Mouse (Mus musculus) forebrain, embryonic 16.5 days (tissue): ENCODE data around the gene Me3. TPM values are rescaled to one million over a fixed set of nuclear protein-coding genes. Genes with fewer than 3 reads are reported as not detected.

Experiments used
- ATAC-seq: fragments of 200-750 bp; cut with Nextera tagmentation; 2 replicates; pipeline ENCODE4 v1.8.0; 2017; ENCODE audit warnings: mild to moderate bottlenecking, moderate library complexity
- H3K27ac ChIP-seq: fragments of 300-500 bp; sonication (generic); 2 replicates; pipeline ENCODE4 v1.5.1; 2014; ENCODE audit warnings: low read length, control low read depth
- H3K27me3 ChIP-seq: fragments of 300-500 bp; sonication (generic); replicated peaks from 2 replicates; pipeline ENCODE4 v1.6.1; 2014; ENCODE audit warnings: low read length; ENCODE audit not compliant: control insufficient read depth, insufficient read depth
- H3K36me3 ChIP-seq: fragments of 300-500 bp; sonication (generic); 2 replicates; pipeline ENCODE4 v1.6.1; 2014; ENCODE audit not compliant: control insufficient read depth, insufficient read depth
- H3K4me1 ChIP-seq: fragments of 300-500 bp; sonication (generic); replicated peaks from 2 replicates; pipeline ENCODE4 v1.6.1; 2014; ENCODE audit warnings: low read length; ENCODE audit not compliant: control insufficient read depth, insufficient read depth
- H3K4me2 ChIP-seq: fragments of 300-500 bp; sonication (generic); 2 replicates; pipeline ENCODE4 v1.6.1; 2014; ENCODE audit warnings: mild to moderate bottlenecking, low read length, control low read depth
- H3K4me3 ChIP-seq: fragments of 300-500 bp; sonication (generic); replicated peaks from 2 replicates; pipeline ENCODE4 v1.5.1; 2014; ENCODE audit warnings: mild to moderate bottlenecking, low read length, control low read depth
- H3K9ac ChIP-seq: fragments of 300-500 bp; sonication (generic); replicated peaks from 2 replicates; pipeline ENCODE4 v1.6.1; 2014; ENCODE audit warnings: low read depth, low read length, control low read depth
- H3K9me3 ChIP-seq: fragments of 300-500 bp; sonication (generic); 2 replicates; pipeline ENCODE4 v1.6.1; 2016; ENCODE audit warnings: low read length; ENCODE audit not compliant: control insufficient read depth
- WGBS: fragments of 180-500 bp; shearing (Covaris S2); extraction: QIAGEN DNeasy Blood & Tissue Kit; methylation state at CpG from one replicate; pipeline ENCODE4 v1.1.7; 2014; 5-methylcytosine and 5-hydroxymethylcytosine counted together
- polyA plus RNA-seq: library from polyadenylated mRNA; unstranded; fragments of >200 nt; fragmentation: Nextera tagmentation; extraction: Ambion mirVana; gene quantifications from 2 replicates; pipeline ENCODE4 v1.2.1, GENCODE M21; 2015

The Me3 gene
- polyA plus RNA-seq, 1 experiment from 2014 or later, result 6.5 TPM

DNA sequence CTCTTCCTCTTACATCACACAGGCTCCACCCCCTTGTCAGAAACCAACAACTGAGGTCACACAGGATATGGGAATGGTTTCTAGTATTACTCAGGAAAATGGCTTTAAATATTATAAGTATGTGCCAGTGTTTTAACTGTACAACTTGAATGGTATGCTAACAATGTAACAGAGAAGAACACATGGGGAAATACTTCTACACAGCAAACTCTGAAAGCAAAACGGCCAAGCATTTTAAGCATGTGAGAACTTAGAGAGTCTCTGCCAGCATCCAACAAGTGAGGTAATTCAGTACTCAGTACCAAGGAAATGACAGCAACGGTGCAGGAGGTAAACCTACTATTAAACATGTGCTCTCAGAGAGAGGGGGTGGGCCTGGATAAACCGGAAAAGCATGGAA lies 252.4 kb downstream of the Me3 start:
- Histone ChIP-seq H3K9me3 (no peaks in the 10 kb centered on the region), H3K27ac (no peak overlapping the region), H3K4me3 (no peak overlapping the region), H3K9ac (no peak overlapping the region), H3K36me3 (no peaks in the 10 kb centered on the region), H3K4me2 (no peak overlapping the region), H3K27me3 (no peaks in the 10 kb centered on the region), H3K4me1 (no peaks in the 10 kb centered on the region)
- ATAC-seq, result no peak
- 72% methylated on average over 3 of the region's 3 CpGs for WGBS

DNA sequence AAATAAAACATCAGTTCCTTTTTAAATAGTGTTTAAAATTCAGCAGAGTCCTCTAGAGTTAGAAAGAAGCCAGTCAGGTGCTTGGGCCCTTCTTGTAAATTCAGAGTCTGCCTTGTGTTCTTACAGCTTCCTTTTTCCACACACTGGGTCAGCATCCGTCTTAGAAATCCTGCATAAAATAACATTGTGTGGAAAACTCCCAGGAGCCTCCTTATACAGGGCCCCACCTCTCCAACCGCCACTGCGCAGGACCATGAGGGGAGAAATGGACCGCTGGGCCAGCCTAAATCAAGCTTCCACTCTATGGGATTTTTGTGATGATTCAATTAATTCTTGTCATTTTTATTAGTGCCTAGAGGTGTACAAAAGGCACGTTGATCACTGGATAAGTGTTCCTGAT lies 259.2 kb downstream of the Me3 start:
- Histone ChIP-seq H3K9ac (no peak overlapping the region), H3K9me3 (no peaks in the 10 kb centered on the region), H3K4me1 (no peaks in the 10 kb centered on the region), H3K27ac (no peak overlapping the region), H3K4me2 (no peak overlapping the region), H3K27me3 (no peaks in the 10 kb centered on the region), H3K36me3 (no peaks in the 10 kb centered on the region), H3K4me3 (no peak overlapping the region)
- WGBS, result 78% methylated on average over 5 of the region's 5 CpGs
- no peak for ATAC-seq

DNA sequence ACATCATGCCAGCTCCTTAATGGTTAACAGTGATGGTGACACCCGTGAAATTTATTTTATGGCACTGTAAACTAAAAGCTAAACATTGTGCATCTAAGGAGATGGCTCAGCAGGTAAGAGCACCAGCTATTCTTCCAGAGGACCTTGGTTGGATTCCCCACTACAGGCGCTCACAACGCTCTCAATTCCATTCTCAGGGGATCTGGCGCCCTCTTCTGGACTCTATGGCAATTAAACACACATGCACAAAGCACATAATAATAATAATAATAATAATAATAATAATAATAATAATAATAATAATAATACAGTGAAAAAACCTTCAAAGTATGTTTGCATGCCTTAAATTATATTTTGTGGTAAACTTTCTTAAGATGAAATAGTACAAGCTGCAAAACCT lies 259.7 kb downstream of the Me3 start:
- H3K36me3 ChIP-seq, result no peaks in the 10 kb centered on the region
- H3K9ac ChIP-seq, result no peak overlapping the region
- no peaks in the 10 kb centered on the region for H3K4me1 ChIP-seq
- no peaks in the 10 kb centered on the region for H3K27me3 ChIP-seq
- H3K4me3 ChIP-seq, result no peak overlapping the region
- no peaks in the 10 kb centered on the region for H3K9me3 ChIP-seq
- no peak overlapping the region for H3K4me2 ChIP-seq
- 27% methylated on average over 4 of the region's 4 CpGs for WGBS
- no peak overlapping the region for H3K27ac ChIP-seq
- no peak for ATAC-seq

DNA sequence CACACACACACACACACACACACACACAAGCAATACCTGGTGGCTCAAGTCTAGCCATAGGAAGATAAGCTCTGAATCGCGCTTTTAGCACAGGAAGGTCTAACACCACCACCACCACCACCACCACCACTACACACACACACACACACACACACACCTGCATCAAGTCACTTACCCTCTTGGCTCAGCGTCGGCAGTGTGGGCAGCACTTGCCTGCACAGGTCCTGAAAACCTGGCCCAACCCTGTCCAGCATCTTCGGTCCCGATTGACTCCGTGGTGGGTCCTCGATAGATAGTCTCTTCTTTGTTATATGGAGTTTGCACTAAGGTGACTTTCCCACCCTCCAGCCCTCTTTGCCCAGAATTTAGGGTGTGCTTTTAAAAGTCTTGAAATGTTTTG lies 270.8 kb downstream of the Me3 start:
- H3K9ac ChIP-seq, result no peak overlapping the region
- no peak for ATAC-seq
- 81% methylated on average over 8 of the region's 8 CpGs for WGBS

DNA sequence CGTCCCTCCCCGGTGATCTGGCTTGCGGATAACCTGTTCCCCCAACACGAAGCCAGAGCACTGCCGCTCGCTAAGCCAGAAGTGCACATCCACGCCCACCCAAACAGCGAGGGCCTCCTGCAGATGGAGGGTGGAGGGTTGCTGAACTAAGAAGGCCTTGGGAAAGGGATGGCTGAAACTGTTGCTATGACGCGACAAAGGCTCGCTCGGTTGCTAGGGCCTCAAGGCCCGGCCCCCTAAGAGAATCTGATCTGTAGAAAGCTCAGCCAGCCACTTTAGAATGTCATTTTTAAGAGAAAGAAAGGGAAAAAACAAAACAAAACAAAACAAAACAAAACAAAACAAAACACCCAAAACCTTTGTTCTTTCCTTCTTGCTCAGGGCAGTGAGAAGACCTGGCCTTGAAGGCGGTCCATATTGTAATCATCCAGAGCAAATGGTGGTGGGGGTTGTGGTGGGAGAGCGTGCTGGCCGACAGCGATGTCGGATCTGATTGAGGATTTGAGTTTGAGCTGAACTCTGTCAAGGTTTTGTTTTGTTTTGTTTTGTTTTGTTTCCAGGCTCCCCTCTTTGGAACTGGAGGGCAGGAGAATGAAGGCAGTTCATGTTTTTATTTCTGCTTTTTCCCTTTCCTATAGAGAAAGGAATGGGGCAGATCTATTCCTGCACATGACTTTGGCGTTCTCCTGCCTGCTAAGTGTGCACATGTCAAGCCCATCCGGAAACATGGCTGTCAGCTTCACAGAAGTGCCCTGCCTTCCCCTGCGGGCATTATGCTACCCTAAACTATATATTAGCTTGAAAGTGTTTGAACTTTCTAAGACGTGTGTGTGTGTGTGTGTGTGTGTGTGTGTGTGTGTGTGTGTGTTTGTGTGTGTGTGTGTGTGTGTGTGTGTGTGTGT lies 271.5 kb downstream of the Me3 start, which contains the start of gene Ccdc81:
Ccdc81 (minus strand) TSS at position 188 of the 902 bp plus-strand sequence.
- WGBS, result 27% methylated on average over 22 of the region's 22 CpGs
- Histone ChIP-seq H3K27ac (no peak within 1 kb of the TSS), H3K4me3 (no peak within 1 kb of the TSS), H3K4me1 (peaks cover 8% of the 10 kb centered on the region), H3K36me3 (no peaks in the 10 kb centered on the region), H3K9me3 (no peaks in the 10 kb centered on the region), H3K4me2 (peak within 1 kb of the TSS; percentile 30), H3K27me3 (no peaks in the 10 kb centered on the region), H3K9ac (no peak within 1 kb of the TSS)
- peak; percentile 84 for ATAC-seq

More for the DNA sequence above, 270.8 kb downstream of the Me3 start:
- H3K4me3 ChIP-seq, result no peak overlapping the region
- H3K36me3 ChIP-seq, result no peaks in the 10 kb centered on the region
- H3K27ac ChIP-seq, result no peak overlapping the region
- H3K4me1 ChIP-seq, result peaks cover 8% of the 10 kb centered on the region
- H3K4me2 ChIP-seq, result no peak overlapping the region; the same call in 1 of the 2 replicates
- H3K27me3 ChIP-seq, result no peaks in the 10 kb centered on the region
- H3K9me3 ChIP-seq, result no peaks in the 10 kb centered on the region

Other genes with a start within 250 kb of the Me3 start
- 25.7 and 27.5 TPM in 2 replicates for gene Tmem135, start 228.2 kb upstream of the Me3 start, polyA plus RNA-seq
- 1.6 and 2.1 TPM in 2 replicates for gene Fzd4, start 228.0 kb upstream of the Me3 start, polyA plus RNA-seq
- 8.6 and 13.1 TPM in 2 replicates for gene Prss23, start 105.2 kb upstream of the Me3 start, polyA plus RNA-seq